Mouse (Mus musculus): Measurements from ENCODE around the gene Cdon.

GRCm38 (mm10) chr9:35411975-35412374 lies 9.0 kb upstream of the Cdon start:
- TF ChIP-seq CEBPB (IDR thresholded peaks at IDR 0.05; ENCODE audit: insufficient read depth, poor library complexity, severe bottlenecking) (no peak), POLR2AphosphoS2 (IDR thresholded peaks at IDR 0.05; ENCODE audit: insufficient read length, low read depth) (no peak), POLR2A (IDR thresholded peaks at IDR 0.05; ENCODE audit: insufficient read length, low read depth) (no peak), E2F4 (IDR thresholded peaks at IDR 0.05; ENCODE audit: insufficient read depth) (no peak), USF1 (IDR thresholded peaks at IDR 0.05; ENCODE audit: low read depth) (no peak), TCF12 (IDR thresholded peaks at IDR 0.05; ENCODE audit: insufficient read depth, poor library complexity, severe bottlenecking) (no peak)
